Mouse (Mus musculus) frontal cortex, adult (tissue): ENCODE results near the gene Xkr7.
A peak's percentile ranks its signal among the peaks of the same experiment; 100 is the strongest.

ENCODE experiments used
- ATAC-seq: cut with Nextera tagmentation; 2 replicates; pipeline ENCODE4 v1.9.2; 2017; ENCODE audit warnings: mild to moderate bottlenecking, moderate library complexity, mixed read lengths; ENCODE audit not compliant: low TSS enrichment

Xkr7 gene

DNA sequence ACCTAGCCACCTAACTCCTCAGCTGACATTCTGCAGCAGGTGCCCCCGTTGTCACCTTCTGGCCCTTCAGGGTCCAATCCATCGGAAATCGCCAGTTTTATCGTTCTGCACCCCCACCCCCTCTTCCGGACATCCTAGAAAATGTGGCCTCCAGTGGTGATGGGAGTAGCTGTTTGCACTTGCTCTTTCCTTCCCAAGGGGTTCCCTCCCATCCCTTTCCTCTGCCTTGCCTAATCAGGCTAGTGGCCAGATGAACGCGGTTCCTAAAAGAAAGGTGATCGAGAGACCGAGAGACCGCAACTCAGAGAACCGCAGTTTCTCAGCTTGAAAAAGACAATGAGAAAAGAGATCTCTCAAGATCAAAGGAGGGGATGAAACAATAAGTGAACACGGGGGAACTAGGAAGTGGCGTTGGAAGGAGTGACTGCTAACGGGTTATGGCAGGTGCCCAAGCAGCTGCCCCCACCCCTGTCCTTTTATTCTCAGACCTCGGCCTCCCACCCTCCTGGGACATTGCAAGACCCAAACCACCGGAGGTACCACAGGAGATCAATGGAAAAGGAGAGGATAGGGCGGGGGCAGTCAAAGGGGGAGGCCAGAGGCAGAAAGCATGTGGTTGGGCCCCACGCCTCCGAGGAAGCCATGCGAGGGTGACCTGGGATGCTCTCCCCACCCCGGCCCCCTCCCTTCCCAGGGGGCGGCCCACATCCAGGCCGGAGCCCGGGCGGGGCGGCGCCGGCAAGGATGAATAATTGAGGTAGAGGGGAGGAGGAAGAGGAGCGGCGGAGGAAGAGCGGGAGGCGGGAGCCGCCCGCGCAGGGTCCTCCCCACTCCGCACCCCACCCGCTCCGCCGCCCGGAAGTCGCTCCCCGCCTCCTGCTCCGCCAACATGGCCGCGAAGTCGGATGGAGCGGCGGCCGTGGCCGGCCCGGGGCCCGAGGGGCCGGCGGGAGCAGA lies at the start of gene Xkr7:
Xkr7 (plus strand) TSS at position 727 of the 957 bp plus-strand sequence.
- ATAC-seq: 0 out of 2 replicates have a peak, but pooled peaks have one; percentile 34

GRCm38 (mm10) chr2:152985582-152985981 lies 46.1 kb upstream of the Xkr7 start:
- ATAC-seq: no peak

- no peak for ATAC-seq
Measured at GRCm38 (mm10) chr2:152991529-152991928, 40.1 kb upstream of the Xkr7 start.

GRCm38 (mm10) chr2:152997046-152997445 lies 34.6 kb upstream of the Xkr7 start:
- no peak for ATAC-seq

DNA sequence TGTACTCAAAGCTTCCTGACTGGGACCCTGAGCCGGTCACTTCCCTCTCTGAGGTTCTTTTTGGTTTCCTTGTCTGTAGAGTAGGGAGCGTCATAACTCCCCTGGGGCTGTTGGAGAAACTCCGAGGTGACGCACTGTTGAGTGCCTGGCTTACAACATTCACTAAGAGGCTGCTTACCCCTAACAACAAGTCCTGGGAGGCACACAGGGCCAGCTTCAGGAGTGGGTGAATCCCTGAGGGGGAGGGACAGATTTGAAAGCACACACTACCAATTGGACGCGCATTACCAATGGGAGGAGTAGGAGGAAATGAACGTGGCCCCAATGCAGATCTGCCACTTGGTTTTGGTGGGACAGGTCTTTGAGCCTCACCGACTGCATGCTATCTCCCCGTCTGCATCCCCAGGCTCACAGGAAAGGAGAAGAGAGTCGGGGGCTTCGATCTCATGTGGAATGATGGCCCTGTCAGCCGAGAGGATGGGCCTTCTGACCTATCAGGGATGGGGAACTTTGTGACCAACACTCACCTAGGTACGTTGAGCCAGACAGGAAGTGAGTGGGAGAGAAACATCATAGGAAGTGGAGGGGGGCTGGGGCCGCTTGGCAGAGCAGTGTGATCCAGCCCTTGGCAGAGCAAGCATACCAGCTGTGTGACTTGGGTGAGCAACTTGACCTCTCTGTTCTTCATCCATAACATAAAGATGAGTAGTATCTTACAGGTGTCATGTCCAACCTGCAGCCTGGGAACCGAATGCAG lies 29.0 kb upstream of the Xkr7 start:
- no peak for ATAC-seq

- ATAC-seq: no peak
Measured at GRCm38 (mm10) chr2:153003681-153004338, 27.8 kb upstream of the Xkr7 start.

- no peak for ATAC-seq
Measured at GRCm38 (mm10) chr2:153005981-153006380, 25.7 kb upstream of the Xkr7 start.

DNA sequence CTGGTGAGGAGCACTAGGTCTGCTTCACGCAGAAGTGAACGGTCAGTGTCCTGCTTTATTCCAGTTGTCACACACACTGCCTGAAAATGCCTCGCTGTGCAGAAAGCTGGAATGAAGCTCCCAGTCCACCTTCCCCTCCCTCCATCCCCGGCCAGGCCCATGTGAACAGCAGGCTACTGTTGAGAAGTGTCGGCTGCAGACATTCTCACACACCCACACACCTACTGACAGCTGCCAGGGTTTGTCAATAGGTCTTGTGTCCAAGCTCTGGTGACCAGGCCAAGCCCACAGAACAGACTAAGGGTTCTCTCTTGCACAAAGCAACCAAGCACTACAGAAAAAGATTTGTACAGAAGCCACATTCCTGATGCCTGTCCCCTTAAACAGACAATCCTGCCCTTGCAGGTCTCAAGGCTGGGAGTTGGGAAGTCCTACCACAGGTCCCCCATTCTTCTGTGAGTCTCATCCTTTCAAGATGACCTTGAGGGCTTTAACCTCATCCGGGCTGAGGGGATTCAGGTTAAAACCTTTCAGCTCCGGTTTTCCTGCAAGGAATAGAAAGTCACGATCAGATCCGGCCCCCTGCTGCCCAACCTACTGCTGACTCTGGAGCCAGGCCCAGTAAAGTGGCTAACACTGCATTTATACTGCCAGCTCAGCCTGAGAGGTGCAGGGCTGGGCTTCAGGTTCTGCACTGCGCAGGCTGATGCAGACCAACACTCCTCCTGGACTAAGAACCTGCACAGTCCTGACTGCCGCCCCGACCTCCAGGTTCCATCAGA lies 22.3 kb upstream of the Xkr7 start:
- ATAC-seq: no peak

DNA sequence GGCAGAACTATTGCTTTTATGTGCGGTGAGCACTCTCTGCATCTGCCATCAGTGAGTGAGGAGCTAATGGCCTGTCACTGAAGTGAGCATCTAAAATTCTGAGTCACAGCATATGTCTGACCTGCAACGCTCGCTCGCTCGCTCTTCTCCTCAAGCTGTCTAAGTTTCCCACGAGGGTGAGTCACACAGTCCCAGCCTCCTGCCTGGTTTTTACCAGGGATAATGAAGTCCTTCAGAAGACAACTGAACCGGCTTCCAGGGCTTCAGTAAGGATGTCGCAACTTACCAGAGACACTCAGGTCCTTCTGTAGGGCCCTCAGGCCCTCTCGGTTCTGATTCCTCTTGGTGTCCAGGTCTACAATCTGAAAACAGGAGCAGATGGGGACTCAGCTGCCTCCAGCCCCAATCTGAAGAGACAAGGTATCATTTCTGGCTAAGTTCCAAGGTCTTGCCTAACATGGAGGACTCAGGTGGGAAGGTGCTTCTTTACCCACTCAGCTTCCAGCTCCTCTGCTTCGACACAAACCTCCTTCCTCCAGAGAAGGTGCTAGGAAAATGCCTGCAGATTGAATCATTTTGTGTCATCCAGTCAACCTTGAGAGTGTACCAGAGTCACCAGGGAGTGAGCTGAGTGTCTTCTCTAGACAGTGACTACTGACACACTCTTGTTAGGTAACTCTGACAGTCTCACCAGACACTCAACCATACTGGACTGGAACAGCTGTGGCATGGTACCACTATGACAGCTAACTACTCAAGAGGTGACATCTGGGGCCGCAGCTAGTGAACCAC lies 17.7 kb upstream of the Xkr7 start:
- ATAC-seq: peak; percentile 38

- peak; percentile 97 for ATAC-seq
Measured at GRCm38 (mm10) chr2:153014758-153015593, 16.7 kb upstream of the Xkr7 start, which contains the start of gene Pdrg1. TSS of gene Pdrg1 (minus strand) at chr2:153015427.

DNA sequence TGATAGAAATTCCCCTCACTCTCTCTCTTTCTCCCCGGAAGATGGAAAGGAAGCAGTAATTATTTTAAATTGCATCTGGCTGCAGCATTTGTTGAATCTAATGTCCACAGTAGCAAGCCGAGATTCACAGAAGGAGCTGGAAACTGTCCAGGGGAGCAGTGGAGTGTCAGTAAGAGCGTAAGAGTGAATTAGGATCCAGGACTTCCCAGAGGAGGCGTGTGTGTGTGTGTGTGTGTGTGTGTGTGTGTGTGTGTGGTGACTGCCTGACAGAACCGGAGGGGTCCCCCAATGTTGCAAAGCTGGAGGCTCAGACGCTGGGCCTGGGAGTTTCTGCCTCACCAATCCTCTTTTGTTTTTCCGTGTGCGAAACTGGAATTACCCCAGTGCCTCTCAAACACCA lies 15.8 kb upstream of the Xkr7 start:
- ATAC-seq: no peak

- no peak for ATAC-seq
Measured at GRCm38 (mm10) chr2:153016786-153017185, 14.9 kb upstream of the Xkr7 start.

- ATAC-seq: no peak
Measured at GRCm38 (mm10) chr2:153019355-153019754, 12.3 kb upstream of the Xkr7 start.

DNA sequence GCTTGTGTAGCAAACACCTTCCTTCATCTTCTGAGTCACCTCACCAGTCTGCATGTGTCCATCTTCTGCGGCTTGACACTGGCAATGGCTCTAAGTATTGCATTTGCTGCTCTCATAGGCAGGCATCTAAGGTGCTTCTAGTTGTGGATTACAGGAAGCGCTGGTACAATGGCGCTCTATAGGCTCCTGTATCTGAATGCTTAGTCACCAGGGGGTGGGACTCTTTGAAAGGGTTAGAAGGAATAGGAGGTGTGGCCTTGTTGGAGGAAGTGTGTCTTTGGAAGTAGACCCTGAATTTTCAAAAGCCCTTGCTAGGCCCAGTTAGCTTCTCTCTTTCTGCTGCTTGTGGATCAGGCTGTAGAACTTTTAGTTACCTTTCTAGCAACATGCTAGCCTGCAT lies 10.5 kb upstream of the Xkr7 start:
- no peak for ATAC-seq

DNA sequence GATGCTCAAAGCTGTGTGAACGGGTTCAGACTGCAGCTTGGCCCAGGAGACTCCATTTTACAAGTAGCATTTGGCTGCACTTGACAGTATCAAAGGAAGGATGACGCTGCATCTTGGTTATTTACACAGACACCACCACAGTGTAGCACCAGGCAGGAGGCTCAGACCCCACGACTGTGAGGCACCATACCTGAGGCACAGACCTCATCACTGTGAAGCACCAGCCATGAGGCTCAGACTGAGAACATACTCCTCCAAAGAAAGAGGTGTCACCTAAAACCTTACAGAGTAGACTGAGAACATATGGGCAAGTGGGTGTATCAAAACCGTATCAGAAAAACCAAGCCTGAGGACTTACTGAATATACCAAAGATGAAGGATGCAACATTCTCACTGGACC lies 8.8 kb upstream of the Xkr7 start:
- peak; percentile 95 for ATAC-seq

DNA sequence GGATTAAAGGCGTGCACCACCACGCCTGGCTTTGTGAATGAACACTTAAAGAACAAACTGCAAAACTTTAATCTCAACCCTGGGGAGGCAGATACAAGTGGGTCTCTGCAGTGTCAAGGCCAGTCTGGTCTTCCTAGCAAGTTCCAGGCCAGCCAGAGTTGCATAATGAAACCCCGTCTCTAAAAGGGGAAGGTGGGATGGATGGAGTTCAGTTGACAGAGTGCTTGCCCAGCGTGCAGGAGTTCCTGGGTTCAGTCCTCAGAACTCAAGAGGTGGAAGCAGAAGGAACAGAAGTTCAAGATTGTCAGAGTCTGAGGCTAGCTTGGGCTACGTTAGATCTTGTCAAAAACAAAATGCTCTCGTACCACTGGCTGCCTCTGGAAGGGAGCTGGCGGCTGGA lies 5.6 kb upstream of the Xkr7 start:
- no peak for ATAC-seq

GRCm38 (mm10) chr2:153027501-153027900 lies 4.2 kb upstream of the Xkr7 start:
- ATAC-seq: no peak

DNA sequence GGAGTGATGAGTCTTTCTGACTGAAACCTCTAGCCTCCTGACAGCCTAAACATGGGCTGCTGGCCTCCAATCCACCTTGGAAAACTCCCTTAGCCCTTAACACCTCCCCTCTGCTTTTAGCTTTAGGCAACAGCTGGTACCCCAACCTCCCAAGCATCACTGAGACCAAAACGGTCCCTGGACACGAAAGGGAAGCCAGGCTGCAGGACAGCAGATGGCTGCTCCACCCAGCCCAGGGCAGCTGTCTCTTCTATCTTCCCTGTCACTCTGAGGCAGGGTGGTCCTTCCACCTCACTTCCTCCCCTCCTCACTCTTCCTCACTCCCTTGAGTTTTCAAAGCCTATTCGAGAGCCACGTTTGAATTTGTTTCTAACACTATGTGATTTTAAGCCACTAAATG lies 1.2 kb upstream of the Xkr7 start:
- ATAC-seq: no peak

DNA sequence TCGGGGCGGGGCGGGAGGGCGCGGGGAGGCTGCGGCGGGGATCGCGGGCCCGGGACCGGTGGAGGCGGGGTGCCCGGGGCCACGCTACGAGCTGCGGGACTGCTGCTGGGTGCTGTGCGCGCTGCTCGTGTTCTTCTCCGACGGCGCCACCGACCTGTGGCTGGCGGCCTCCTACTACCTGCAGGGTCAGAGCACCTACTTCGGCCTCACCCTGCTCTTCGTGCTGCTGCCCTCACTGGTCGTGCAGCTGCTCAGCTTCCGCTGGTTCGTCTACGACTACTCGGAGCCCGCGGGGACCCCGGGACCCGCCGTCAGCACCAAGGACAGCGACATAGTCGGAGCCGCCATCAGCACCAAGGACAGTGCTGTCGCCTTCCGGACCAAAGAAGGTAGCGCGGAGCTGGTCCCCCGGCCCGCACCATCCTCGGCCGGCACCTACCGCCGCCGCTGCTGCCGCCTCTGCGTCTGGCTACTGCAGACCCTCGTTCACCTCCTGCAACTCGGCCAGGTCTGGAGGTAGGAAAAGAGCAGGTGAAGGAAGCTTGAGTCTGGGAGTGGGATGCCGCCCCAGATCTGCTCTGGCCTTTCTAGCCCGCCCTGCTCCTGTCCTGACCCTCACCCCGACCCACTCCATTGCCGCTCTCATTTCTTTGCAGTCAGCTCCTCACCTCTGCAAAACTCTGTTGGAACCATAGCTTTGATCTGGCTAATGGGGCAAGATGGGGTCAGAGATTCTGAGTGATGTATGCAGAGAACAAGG lies 611 bp downstream of the Xkr7 start:
- no peak for ATAC-seq
